9 mouse cellular contexts compared by ENCODE assay signal in the genomic region with DNA sequence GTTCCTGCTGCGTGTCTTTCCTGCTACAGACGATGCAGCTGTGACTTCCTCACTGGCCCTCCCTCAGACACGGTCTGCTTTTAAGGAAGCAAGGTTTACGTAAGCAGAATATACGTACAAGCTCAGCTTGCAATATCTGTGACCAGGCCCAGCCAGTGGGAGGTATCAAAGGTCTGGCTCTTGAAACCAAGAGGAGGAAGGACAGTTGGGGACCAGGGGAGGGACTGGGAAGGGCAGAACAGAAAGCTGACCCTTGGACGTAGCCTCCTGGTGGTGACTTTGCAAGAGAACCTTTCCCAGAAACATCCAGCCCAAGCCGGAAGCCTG.
DNase-seq lines count a peak whose midpoint lies in the region; ATAC-seq and TF ChIP-seq lines count a peak whose summit lies in the region.
"Had no signal": no experiment of that assay in that cellular context is flagged by ENCODE, and none has a peak within 500 bp of the region (broad histone marks: within the 10 kb centered on the region; RNA-seq: fewer than 3 reads in every experiment).

No protein-coding gene starts in this region.

- no peak for TF ChIP-seq POLR2A in liver, adult 2 months (IDR thresholded peaks at IDR 0.05; ENCODE audit: extremely low read depth, insufficient read depth, low read length)

- ATAC-seq in heart, embryonic 13.5 days (ENCODE audit: extremely low read depth, insufficient number of reproducible peaks, low FRiP score, low TSS enrichment) = no peak
- ATAC-seq in heart, embryonic 11.5 days (replicated peaks; ENCODE audit: insufficient number of reproducible peaks, low FRiP score, low TSS enrichment) = no peak
- peak; percentile 48; the same call in 1 of the 2 replicates for ATAC-seq in megakaryocyte-erythroid progenitor cell, adult 5-6 weeks (replicated peaks; ENCODE audit: low FRiP score, low TSS enrichment, poor library complexity, severe bottlenecking)

- H3K4me2 ChIP-seq in heart, embryonic 13.5 days = no peak overlapping the region
- H3K4me2 ChIP-seq in heart, embryonic 11.5 days = no peak overlapping the region

- peaks cover 93% of the 10 kb centered on the region for H3K4me1 ChIP-seq in heart, embryonic 13.5 days
- peaks cover 54% of the 10 kb centered on the region for H3K4me1 ChIP-seq in heart, embryonic 11.5 days (ENCODE audit: control insufficient read depth, insufficient read depth, low read length)
- peaks cover 4% of the 10 kb centered on the region; the same call in 1 of the 2 replicates for H3K4me1 ChIP-seq in liver, adult 2 months (ENCODE audit: control insufficient read depth, insufficient read depth, low read length)
- H3K4me1 ChIP-seq in forebrain, embryonic 10.5 days = peaks cover 24% of the 10 kb centered on the region

- H3K9me3 ChIP-seq in heart, embryonic 13.5 days = no peaks in the 10 kb centered on the region
- H3K9me3 ChIP-seq in heart, embryonic 11.5 days (replicated peaks; ENCODE audit: control insufficient read depth, low read length) = no peaks in the 10 kb centered on the region
- no peaks in the 10 kb centered on the region for H3K9me3 ChIP-seq in forebrain, embryonic 10.5 days
- H3K9me3 ChIP-seq: limb, embryonic 10.5 days had no signal

- WGBS in heart, embryonic 13.5 days = 70% methylated on average over 7 of the region's 7 CpGs
- WGBS in heart, embryonic 11.5 days (ENCODE audit: insufficient replicate concordance) = 72% methylated on average over 7 of the region's 7 CpGs
- 41% methylated on average over 7 of the region's 7 CpGs for WGBS in liver, adult 2 months
- WGBS in forebrain, embryonic 10.5 days = 83% methylated on average over 7 of the region's 7 CpGs

- DNase-seq in T-cell, adult 2 months (ENCODE audit: low spot score) = peak; percentile 41
- DNase-seq in liver, adult 2 months (ENCODE audit: extremely low read depth, low read depth, low spot score) = peak; percentile 65
- no peak for DNase-seq in forebrain, embryonic 10.5 days (ENCODE audit: extremely low spot score, low spot score)
- DNase-seq in adrenal gland, postnatal 36 days = no peak
- DNase-seq in ovary, postnatal 10 days (ENCODE audit: low spot score) = no peak

- no peaks in the 10 kb centered on the region for H3K27me3 ChIP-seq in heart, embryonic 13.5 days (replicated peaks)
- H3K27me3 ChIP-seq in heart, embryonic 11.5 days (ENCODE audit: control insufficient read depth, insufficient read depth, low read length) = no peaks in the 10 kb centered on the region
- H3K27me3 ChIP-seq in liver, adult 2 months (ENCODE audit: control insufficient read depth, insufficient read depth, low read length) = no peaks in the 10 kb centered on the region
- no peaks in the 10 kb centered on the region for H3K27me3 ChIP-seq in forebrain, embryonic 10.5 days (ENCODE audit: poor library complexity, severe bottlenecking)

- peaks cover 11% of the 10 kb centered on the region; the same call in 1 of the 2 replicates for H3K79me2 ChIP-seq in liver, adult 2 months (ENCODE audit: control insufficient read depth, insufficient read depth, low read length)

- H3K9ac ChIP-seq in heart, embryonic 13.5 days = 0 out of 2 replicates have a peak overlapping the region, but pooled peaks have one; percentile 17
- no peak overlapping the region for H3K9ac ChIP-seq in heart, embryonic 11.5 days (ENCODE audit: low read depth, low read length)
- H3K9ac ChIP-seq in liver, adult 2 months (ENCODE audit: low read depth, low read length) = no peak overlapping the region

- H3K4me3 ChIP-seq in heart, embryonic 13.5 days = no peak overlapping the region
- H3K4me3 ChIP-seq in heart, embryonic 11.5 days (ENCODE audit: low read depth, low read length) = no peak overlapping the region
- no peak overlapping the region for H3K4me3 ChIP-seq in liver, adult 2 months (ENCODE audit: insufficient read depth, low read depth, low read length)
- H3K4me3 ChIP-seq in forebrain, embryonic 10.5 days = no peak overlapping the region
- H3K4me3 ChIP-seq: limb, embryonic 10.5 days had no signal

- peak overlapping the region; percentile 40 for H3K27ac ChIP-seq in heart, embryonic 13.5 days (replicated peaks)
- H3K27ac ChIP-seq in heart, embryonic 11.5 days (ENCODE audit: low read depth, low read length) = no peak overlapping the region
- no peak overlapping the region for H3K27ac ChIP-seq in liver, adult 2 months (replicated peaks; ENCODE audit: insufficient read depth, low read depth, low read length)
- H3K27ac ChIP-seq in forebrain, embryonic 10.5 days = no peak overlapping the region
- H3K27ac ChIP-seq: limb, embryonic 10.5 days had no signal

- TF ChIP-seq CTCF in liver, adult 2 months (IDR thresholded peaks at IDR 0.05; ENCODE audit: low read depth, low read length) = peak; percentile 57

- H3K36me3 ChIP-seq in heart, embryonic 13.5 days = peaks cover 64% of the 10 kb centered on the region
- no peaks in the 10 kb centered on the region for H3K36me3 ChIP-seq in heart, embryonic 11.5 days (ENCODE audit: control insufficient read depth, insufficient read depth, low read length)
- peaks cover 2% of the 10 kb centered on the region; the same call in 1 of the 2 replicates for H3K36me3 ChIP-seq in liver, adult 2 months (ENCODE audit: control insufficient read depth, insufficient read depth, low read length)
- no peaks in the 10 kb centered on the region for H3K36me3 ChIP-seq in forebrain, embryonic 10.5 days (replicated peaks)
- H3K36me3 ChIP-seq: limb, embryonic 10.5 days had no signal

Comparison
In these comparisons a context has a peak if more than half of its experiments do, and no peak if none do; other contexts are left out.
1. DNase-seq: peak in T-cell, adult 2 months (single experiment) and liver, adult 2 months (single experiment); none in forebrain, embryonic 10.5 days (single experiment), adrenal gland, postnatal 36 days (0 of 2) and ovary, postnatal 10 days (single experiment).